Mouse (Mus musculus) stomach, embryonic 16.5 days (tissue): ENCODE measurements around the gene Xxylt1. TPM values are rescaled to one million over a fixed set of nuclear protein-coding genes. Genes with fewer than 3 reads are reported as not detected.

ENCODE experiments used
- ATAC-seq: fragments of 200-750 bp; cut with Nextera tagmentation; 2 replicates; pipeline ENCODE4 v1.8.0; 2017; ENCODE audit warnings: moderate number of reproducible peaks, moderate TSS enrichment; ENCODE audit not compliant: insufficient read depth, low FRiP score
- H3K27ac ChIP-seq: fragments of 300-500 bp; sonication (generic); 2 replicates; pipeline ENCODE4 v1.5.1; 2014; ENCODE audit warnings: low read length
- H3K27me3 ChIP-seq: fragments of 300-500 bp; sonication (generic); 2 replicates; pipeline ENCODE4 v1.6.1; 2014; ENCODE audit warnings: low read length, control low read depth, mixed read lengths; ENCODE audit not compliant: control insufficient read depth, insufficient read depth
- H3K36me3 ChIP-seq: fragments of 300-500 bp; sonication (generic); 2 replicates; pipeline ENCODE4 v1.6.1; 2014; ENCODE audit warnings: low read length; ENCODE audit not compliant: control insufficient read depth, insufficient read depth
- H3K4me1 ChIP-seq: fragments of 300-500 bp; sonication (generic); 2 replicates; pipeline ENCODE4 v1.6.1; 2014; ENCODE audit warnings: low read length, control low read depth, mixed read lengths; ENCODE audit not compliant: control insufficient read depth, insufficient read depth
- H3K4me2 ChIP-seq: fragments of 300-500 bp; sonication (generic); 2 replicates; pipeline ENCODE4 v1.6.1; 2014; ENCODE audit warnings: low read depth, low read length, mixed read lengths
- H3K4me3 ChIP-seq: fragments of 300-500 bp; sonication (generic); replicated peaks from 2 replicates; pipeline ENCODE4 v1.5.1; 2014; ENCODE audit warnings: mild to moderate bottlenecking, low read length
- H3K9ac ChIP-seq: fragments of 300-500 bp; sonication (generic); 2 replicates; pipeline ENCODE4 v1.6.1; 2014; ENCODE audit warnings: low read length
- H3K9me3 ChIP-seq: fragments of 300-500 bp; sonication (generic); replicated peaks from 2 replicates; pipeline ENCODE4 v1.6.1; 2016; ENCODE audit warnings: low read length, control low read depth; ENCODE audit not compliant: control insufficient read depth
- WGBS: fragments of 180-500 bp; shearing (Covaris S2); extraction: QIAGEN DNeasy Blood & Tissue Kit; methylation state at CpG from one replicate; pipeline ENCODE4 v1.1.7; 2014; 5-methylcytosine and 5-hydroxymethylcytosine counted together
- polyA plus RNA-seq: library from polyadenylated mRNA; unstranded; fragments of >200 nt; fragmentation: Nextera tagmentation; extraction: Ambion mirVana; gene quantifications from 2 replicates; pipeline ENCODE4 v1.2.1, GENCODE M21; 2015

Gene Xxylt1
- polyA plus RNA-seq, 1 experiment from 2014 or later, result 5.5 TPM

GRCm38 (mm10) chr16:30969266-30970064 is 111.8 kb downstream of the Xxylt1 start:
- Histone ChIP-seq H3K4me3 (no peak overlapping the region), H3K4me1 (peaks cover 23% of the 10 kb centered on the region), H3K27me3 (no peaks in the 10 kb centered on the region), H3K4me2 (no peak overlapping the region), H3K27ac (peak overlapping the region; percentile 43; the same call in 1 of the 2 replicates), H3K9me3 (no peaks in the 10 kb centered on the region), H3K36me3 (no peaks in the 10 kb centered on the region), H3K9ac (peak overlapping the region; percentile 34; the same call in 1 of the 2 replicates)
- WGBS, result 53% methylated on average over 18 of the region's 18 CpGs
- peak; percentile 78 for ATAC-seq

- Histone ChIP-seq H3K9me3 (no peaks in the 10 kb centered on the region), H3K4me2 (no peak overlapping the region), H3K36me3 (no peaks in the 10 kb centered on the region), H3K4me3 (no peak overlapping the region), H3K4me1 (peaks cover 18% of the 10 kb centered on the region), H3K9ac (0 out of 2 replicates have a peak overlapping the region, but pooled peaks have one; percentile 34), H3K27me3 (no peaks in the 10 kb centered on the region), H3K27ac (peak overlapping the region; percentile 43; the same call in 1 of the 2 replicates)
- ATAC-seq, result no peak
- WGBS, result 74% methylated on average over 7 of the region's 7 CpGs
These were observed 112.7 kb downstream of the Xxylt1 start for GRCm38 (mm10) chr16:30968402-30969151.

- no peak overlapping the region for H3K4me3 ChIP-seq
- H3K9me3 ChIP-seq, result no peaks in the 10 kb centered on the region
- peaks cover 8% of the 10 kb centered on the region for H3K4me1 ChIP-seq
- H3K9ac ChIP-seq, result no peak overlapping the region
- no peak overlapping the region for H3K27ac ChIP-seq
- no peak overlapping the region for H3K4me2 ChIP-seq
- H3K36me3 ChIP-seq, result no peaks in the 10 kb centered on the region
- WGBS, result 39% methylated on average over 5 of the region's 5 CpGs
- ATAC-seq, result peak; percentile 19; the same call in 1 of the 2 replicates
- H3K27me3 ChIP-seq, result no peaks in the 10 kb centered on the region
These were observed 114.5 kb downstream of the Xxylt1 start for GRCm38 (mm10) chr16:30966684-30967083.

- no peak for ATAC-seq
These were observed 116.3 kb downstream of the Xxylt1 start for GRCm38 (mm10) chr16:30964891-30965290.

GRCm38 (mm10) chr16:30964411-30964810 is 116.8 kb downstream of the Xxylt1 start:
- peaks cover 22% of the 10 kb centered on the region for H3K4me1 ChIP-seq
- H3K27me3 ChIP-seq, result no peaks in the 10 kb centered on the region
- H3K9me3 ChIP-seq, result no peaks in the 10 kb centered on the region
- no peak for ATAC-seq
- H3K27ac ChIP-seq, result no peak overlapping the region
- no peak overlapping the region for H3K4me3 ChIP-seq
- H3K9ac ChIP-seq, result no peak overlapping the region
- H3K36me3 ChIP-seq, result no peaks in the 10 kb centered on the region
- 77% methylated on average over 6 of the region's 6 CpGs for WGBS
- H3K4me2 ChIP-seq, result no peak overlapping the region

More at GRCm38 (mm10) chr16:30964891-30965290, 116.3 kb downstream of the Xxylt1 start:
- Histone ChIP-seq H3K4me3 (no peak overlapping the region), H3K9ac (no peak overlapping the region), H3K9me3 (no peaks in the 10 kb centered on the region), H3K4me1 (peaks cover 18% of the 10 kb centered on the region), H3K27me3 (no peaks in the 10 kb centered on the region), H3K4me2 (no peak overlapping the region), H3K27ac (no peak overlapping the region), H3K36me3 (no peaks in the 10 kb centered on the region)
- WGBS, result 63% methylated on average over 7 of the region's 7 CpGs

- Histone ChIP-seq H3K9me3 (no peaks in the 10 kb centered on the region), H3K27ac (no peak overlapping the region), H3K4me3 (no peak overlapping the region), H3K9ac (no peak overlapping the region), H3K4me1 (peaks cover 19% of the 10 kb centered on the region), H3K4me2 (no peak overlapping the region), H3K27me3 (no peaks in the 10 kb centered on the region), H3K36me3 (no peaks in the 10 kb centered on the region)
- no peak for ATAC-seq
- WGBS, result 91% methylated on average over 8 of the region's 8 CpGs
These were observed 118.7 kb downstream of the Xxylt1 start for GRCm38 (mm10) chr16:30962515-30962914.

- no peak overlapping the region for H3K9ac ChIP-seq
- no peaks in the 10 kb centered on the region for H3K36me3 ChIP-seq
- 90% methylated on average over 8 of the region's 8 CpGs for WGBS
- H3K9me3 ChIP-seq, result no peaks in the 10 kb centered on the region
- H3K4me2 ChIP-seq, result no peak overlapping the region
- H3K4me3 ChIP-seq, result no peak overlapping the region
- no peak for ATAC-seq
- H3K27me3 ChIP-seq, result no peaks in the 10 kb centered on the region
- H3K4me1 ChIP-seq, result peaks cover 22% of the 10 kb centered on the region
- H3K27ac ChIP-seq, result no peak overlapping the region
These were observed 120.1 kb downstream of the Xxylt1 start for GRCm38 (mm10) chr16:30961176-30961575.

- no peak overlapping the region for H3K4me2 ChIP-seq
These were observed 121.0 kb downstream of the Xxylt1 start for GRCm38 (mm10) chr16:30960266-30960665.

GRCm38 (mm10) chr16:30959692-30960091 is 121.5 kb downstream of the Xxylt1 start:
- Histone ChIP-seq H3K4me1 (peaks cover 22% of the 10 kb centered on the region), H3K9me3 (no peaks in the 10 kb centered on the region), H3K9ac (0 out of 2 replicates have a peak overlapping the region, but pooled peaks have one; percentile 10), H3K36me3 (no peaks in the 10 kb centered on the region), H3K27ac (no peak overlapping the region), H3K27me3 (no peaks in the 10 kb centered on the region), H3K4me2 (no peak overlapping the region), H3K4me3 (no peak overlapping the region)
- 80% methylated on average over 12 of the region's 12 CpGs for WGBS
- ATAC-seq, result no peak

More at GRCm38 (mm10) chr16:30960266-30960665, 121.0 kb downstream of the Xxylt1 start:
- no peak for ATAC-seq
- H3K9me3 ChIP-seq, result no peaks in the 10 kb centered on the region
- H3K36me3 ChIP-seq, result no peaks in the 10 kb centered on the region
- 73% methylated on average over 4 of the region's 4 CpGs for WGBS
- no peak overlapping the region for H3K4me3 ChIP-seq
- no peak overlapping the region for H3K27ac ChIP-seq
- H3K9ac ChIP-seq, result no peak overlapping the region
- peaks cover 22% of the 10 kb centered on the region for H3K4me1 ChIP-seq
- no peaks in the 10 kb centered on the region for H3K27me3 ChIP-seq
